Mouse (Mus musculus) limb, embryonic 15.5 days (tissue): ENCODE results near the gene Capn8. TPM values are rescaled to one million over a fixed set of nuclear protein-coding genes. Genes with fewer than 3 reads are reported as not detected.

Source experiments
- ATAC-seq: fragments of 200-750 bp; cut with Nextera tagmentation; 2 replicates; pipeline ENCODE4 v1.8.0; 2017; ENCODE audit warnings: low read depth, moderate TSS enrichment; ENCODE audit not compliant: insufficient number of reproducible peaks, low FRiP score, low TSS enrichment
- H3K27ac ChIP-seq: fragments of 300-500 bp; sonication (generic); 2 replicates; pipeline ENCODE4 v1.5.1; 2015; ENCODE audit warnings: moderate library complexity, mild to moderate bottlenecking, inconsistent platforms
- H3K27me3 ChIP-seq: fragments of 300-500 bp; sonication (generic); 2 replicates; pipeline ENCODE4 v1.6.1; 2015; ENCODE audit warnings: inconsistent platforms
- H3K36me3 ChIP-seq: fragments of 300-500 bp; sonication (generic); 2 replicates; pipeline ENCODE4 v1.6.1; 2015; ENCODE audit warnings: inconsistent platforms
- H3K4me1 ChIP-seq: fragments of 300-500 bp; sonication (generic); 2 replicates; pipeline ENCODE4 v1.6.1; 2015; ENCODE audit warnings: inconsistent platforms
- H3K4me2 ChIP-seq: fragments of 300-500 bp; sonication (generic); 2 replicates; pipeline ENCODE4 v1.6.1; 2015; ENCODE audit warnings: mild to moderate bottlenecking, inconsistent platforms
- H3K4me3 ChIP-seq: fragments of 300-500 bp; sonication (generic); 2 replicates; pipeline ENCODE4 v1.5.1; 2015; ENCODE audit warnings: mild to moderate bottlenecking, inconsistent platforms
- H3K9ac ChIP-seq: fragments of 300-500 bp; sonication (generic); 2 replicates; pipeline ENCODE4 v1.6.1; 2015; ENCODE audit warnings: inconsistent platforms
- H3K9me3 ChIP-seq: fragments of 300-500 bp; sonication (generic); 2 replicates; pipeline ENCODE4 v1.6.1; 2016; ENCODE audit warnings: inconsistent platforms
- WGBS: fragments of 180-500 bp; shearing (Covaris S2); methylation state at CpG from one replicate; pipeline ENCODE4 v1.1.7; 2015; 5-methylcytosine and 5-hydroxymethylcytosine counted together
- polyA plus RNA-seq: library from polyadenylated mRNA; unstranded; fragments of >200 nt; fragmentation: Nextera tagmentation; extraction: Ambion mirVana; gene quantifications from 2 replicates; pipeline ENCODE4 v1.2.1, GENCODE M21; 2015

Gene Capn8
- polyA plus RNA-seq, 1 experiment from 2014 or later = not detected

DNA sequence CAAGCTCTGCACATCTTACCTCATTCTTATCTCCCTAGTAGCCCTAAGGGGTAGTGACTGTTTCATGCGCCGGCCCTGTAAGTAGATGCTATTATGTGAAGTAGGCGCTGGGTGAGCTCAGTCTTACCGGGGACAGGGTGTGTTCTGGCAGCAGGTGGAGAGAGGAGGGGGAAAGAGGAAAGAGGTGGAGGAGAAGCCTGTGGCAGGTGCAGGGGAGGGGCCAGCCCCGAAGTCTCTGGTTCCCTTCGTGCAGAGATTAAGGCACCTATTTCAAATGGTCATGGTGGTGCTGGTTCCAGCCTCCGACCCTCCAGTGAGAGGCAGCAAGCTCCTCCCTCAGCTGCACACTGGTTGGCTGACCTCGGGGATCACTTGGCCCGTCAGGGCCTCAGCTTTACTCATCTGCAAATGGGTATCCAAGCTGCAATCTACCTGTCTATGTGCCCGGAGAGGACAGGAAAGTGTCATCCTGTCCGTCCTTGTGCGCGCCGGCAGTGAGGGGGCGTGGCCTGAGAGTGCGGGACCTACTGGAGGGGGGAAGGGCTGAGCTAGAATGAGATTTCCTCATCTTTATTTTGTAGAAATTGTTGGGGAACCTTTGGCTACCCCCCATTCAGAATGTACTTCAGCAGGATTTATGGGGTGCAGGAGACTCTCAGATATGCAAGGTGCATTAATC is 20.5 kb downstream of the Capn8 start:
- Histone ChIP-seq H3K4me3 (peak overlapping the region; percentile 19; the same call in 1 of the 2 replicates), H3K9ac (no peak overlapping the region), H3K9me3 (no peaks in the 10 kb centered on the region), H3K4me1 (peaks cover 8% of the 10 kb centered on the region), H3K27me3 (0 out of 2 replicates have a peak, but pooled peaks cover 4% of the 10 kb centered on the region), H3K4me2 (peak overlapping the region; percentile 37), H3K27ac (no peak overlapping the region), H3K36me3 (no peaks in the 10 kb centered on the region)
- WGBS = 16% methylated on average over 16 of the region's 16 CpGs
- no peak for ATAC-seq

DNA sequence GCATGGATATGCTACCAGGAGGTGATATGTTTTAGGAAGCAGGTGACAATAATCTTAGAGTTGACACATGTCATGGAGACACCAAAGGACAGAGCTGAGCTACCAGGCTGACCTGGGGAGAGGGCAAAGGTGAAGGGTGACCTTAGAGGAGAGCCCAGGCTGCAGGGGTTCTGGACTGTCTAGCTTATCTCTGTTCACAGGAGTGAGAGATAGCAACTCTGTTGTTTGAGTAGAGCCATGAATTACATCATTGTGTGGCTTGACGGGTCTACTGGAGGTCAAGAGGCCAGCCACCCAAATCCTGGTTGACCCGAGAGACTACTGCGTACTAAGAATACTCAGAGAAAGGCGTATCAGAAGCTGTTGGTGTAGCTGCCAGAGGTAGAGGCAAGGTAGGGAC is 22.9 kb downstream of the Capn8 start:
- H3K36me3 ChIP-seq = no peaks in the 10 kb centered on the region
- ATAC-seq = no peak
- no peak overlapping the region for H3K4me2 ChIP-seq
- 0 out of 2 replicates have a peak, but pooled peaks cover 4% of the 10 kb centered on the region for H3K27me3 ChIP-seq
- H3K4me1 ChIP-seq = peaks cover 8% of the 10 kb centered on the region
- WGBS = 76% methylated on average over 4 of the region's 4 CpGs
- no peak overlapping the region for H3K27ac ChIP-seq
- H3K9me3 ChIP-seq = no peaks in the 10 kb centered on the region
- no peak overlapping the region for H3K9ac ChIP-seq
- no peak overlapping the region for H3K4me3 ChIP-seq

DNA sequence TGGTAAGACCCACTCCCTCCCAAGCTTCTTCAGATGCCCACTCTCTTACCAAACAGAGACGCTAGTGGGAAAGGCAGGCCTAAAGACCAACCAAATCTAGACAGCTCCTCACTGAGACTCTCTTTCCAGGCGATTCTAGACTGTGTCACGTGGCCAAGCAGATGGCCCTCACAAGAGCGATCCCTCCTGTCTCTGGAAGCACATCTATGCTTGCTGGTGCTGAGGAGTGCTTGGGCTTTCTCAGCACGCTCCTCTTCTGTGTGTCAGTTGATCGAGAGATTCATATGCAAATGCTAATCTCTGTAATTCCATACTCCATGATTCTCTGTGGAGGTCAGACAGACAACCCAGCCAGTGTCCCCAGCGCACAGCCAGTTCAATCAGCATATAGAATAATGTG is 26.7 kb downstream of the Capn8 start:
- H3K4me3 ChIP-seq = no peak overlapping the region
- ATAC-seq = no peak
- H3K36me3 ChIP-seq = no peaks in the 10 kb centered on the region
- H3K4me1 ChIP-seq = no peaks in the 10 kb centered on the region
- H3K27ac ChIP-seq = no peak overlapping the region
- no peaks in the 10 kb centered on the region for H3K27me3 ChIP-seq
- no peaks in the 10 kb centered on the region for H3K9me3 ChIP-seq
- no peak overlapping the region for H3K4me2 ChIP-seq
- 82% methylated on average over 7 of the region's 7 CpGs for WGBS
- H3K9ac ChIP-seq = no peak overlapping the region

DNA sequence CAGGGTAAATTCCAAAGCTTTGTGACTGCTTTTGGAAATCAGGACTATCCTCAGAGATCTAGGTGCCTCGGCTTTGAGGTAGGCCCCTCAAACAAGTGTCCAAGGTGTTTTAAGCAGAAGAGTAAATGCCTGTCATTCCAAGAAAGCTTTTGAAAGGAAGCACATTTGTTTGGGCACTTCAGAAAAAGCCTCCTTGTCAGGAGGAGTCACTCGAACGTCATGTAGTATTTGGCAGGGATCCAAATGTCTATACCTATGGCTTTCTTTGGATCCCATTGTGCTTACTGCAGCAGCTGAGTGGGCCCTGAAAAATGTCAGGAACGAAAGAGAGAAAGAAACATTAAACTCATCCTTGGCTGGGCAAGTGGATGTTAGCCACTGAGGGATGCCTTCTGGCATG is 27.6 kb downstream of the Capn8 start:
- 40% methylated on average over 4 of the region's 4 CpGs for WGBS
- H3K4me3 ChIP-seq = no peak overlapping the region
- H3K9ac ChIP-seq = no peak overlapping the region
- H3K27me3 ChIP-seq = no peaks in the 10 kb centered on the region
- no peak for ATAC-seq
- H3K36me3 ChIP-seq = no peaks in the 10 kb centered on the region
- H3K27ac ChIP-seq = no peak overlapping the region
- H3K4me1 ChIP-seq = no peaks in the 10 kb centered on the region
- H3K4me2 ChIP-seq = no peak overlapping the region
- H3K9me3 ChIP-seq = no peaks in the 10 kb centered on the region

DNA sequence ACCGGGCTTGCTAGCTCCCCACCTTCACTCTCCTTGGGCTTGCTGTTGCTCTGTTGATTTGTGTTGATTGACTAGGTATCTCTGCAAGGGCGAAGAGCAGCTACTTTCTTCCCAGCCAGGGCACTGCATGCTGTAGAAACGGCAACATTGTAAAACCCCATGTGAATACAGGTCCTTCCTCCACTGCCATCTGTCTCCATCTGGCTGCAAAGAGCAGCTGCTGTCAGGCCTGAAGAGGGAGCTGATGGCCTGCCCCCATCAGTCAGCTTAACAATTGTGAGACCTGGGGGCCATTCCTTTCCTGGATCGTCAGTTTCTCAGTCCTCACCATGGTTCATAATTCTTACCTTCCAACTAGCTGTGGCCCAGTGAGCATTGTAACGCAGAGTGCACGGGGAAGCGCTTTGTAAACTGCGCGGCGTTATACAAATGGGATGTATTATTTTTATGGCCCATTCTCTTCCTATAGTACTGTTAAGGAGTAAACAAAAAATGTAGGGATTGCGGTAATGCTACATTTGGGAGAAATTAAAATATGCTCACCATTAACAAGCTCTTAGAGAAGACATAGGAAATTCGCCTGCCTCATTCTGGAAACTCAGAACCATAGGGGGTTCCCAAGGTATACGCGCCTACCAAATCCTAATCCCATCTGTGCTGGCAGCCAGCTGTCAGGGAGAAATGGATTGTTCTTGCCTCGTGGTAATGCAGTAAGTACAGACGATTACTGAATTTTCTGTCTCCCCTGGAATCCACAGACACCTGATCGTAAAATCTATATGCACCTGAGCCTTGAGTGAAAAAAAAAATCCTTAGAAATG is 40.7 kb downstream of the Capn8 start:
- no peak overlapping the region for H3K9ac ChIP-seq
- WGBS = 56% methylated on average over 17 of the region's 17 CpGs
- no peak overlapping the region for H3K4me2 ChIP-seq
- no peaks in the 10 kb centered on the region for H3K36me3 ChIP-seq
- ATAC-seq = no peak
- no peak overlapping the region for H3K4me3 ChIP-seq
- H3K27ac ChIP-seq = no peak overlapping the region
- no peaks in the 10 kb centered on the region for H3K27me3 ChIP-seq
- H3K4me1 ChIP-seq = 0 out of 2 replicates have a peak, but pooled peaks cover 12% of the 10 kb centered on the region
- H3K9me3 ChIP-seq = no peaks in the 10 kb centered on the region

DNA sequence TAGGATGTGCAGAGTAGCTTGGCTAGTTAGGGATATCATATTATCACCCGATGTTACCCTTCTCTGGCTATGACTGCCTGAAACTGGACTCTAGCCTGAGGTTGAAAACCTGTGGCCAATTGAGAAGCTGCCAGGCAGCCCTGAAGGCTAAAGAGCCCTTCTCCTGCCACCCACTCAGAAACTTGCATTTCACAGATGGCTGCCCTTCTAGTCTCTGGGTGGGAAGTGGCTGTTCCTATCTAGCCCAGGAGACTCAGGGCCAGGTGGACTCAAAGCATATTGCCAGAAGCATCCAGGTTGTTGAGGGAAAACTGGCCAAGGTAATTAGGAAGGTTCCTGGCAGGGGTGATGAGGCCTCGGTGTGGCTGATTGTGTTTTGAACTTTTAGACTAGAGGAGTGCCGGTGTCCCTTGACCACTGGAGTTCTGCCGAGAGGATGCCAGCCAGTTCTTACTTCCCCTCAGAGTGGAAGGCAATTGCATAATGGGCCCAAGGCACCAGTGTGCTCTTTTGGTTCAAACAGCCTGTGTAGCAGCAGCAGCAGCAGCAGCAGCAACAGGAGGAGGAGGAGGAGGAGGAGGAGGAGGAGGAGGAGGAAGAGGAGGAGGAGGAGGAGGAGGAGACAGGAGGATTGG is 45.0 kb downstream of the Capn8 start:
- Histone ChIP-seq H3K4me1 (0 out of 2 replicates have a peak, but pooled peaks cover 8% of the 10 kb centered on the region), H3K9ac (no peak overlapping the region), H3K4me3 (no peak overlapping the region), H3K27me3 (no peaks in the 10 kb centered on the region), H3K9me3 (no peaks in the 10 kb centered on the region), H3K36me3 (no peaks in the 10 kb centered on the region), H3K27ac (no peak overlapping the region), H3K4me2 (no peak overlapping the region)
- WGBS = 50% methylated on average over 4 of the region's 4 CpGs
- no peak for ATAC-seq

DNA sequence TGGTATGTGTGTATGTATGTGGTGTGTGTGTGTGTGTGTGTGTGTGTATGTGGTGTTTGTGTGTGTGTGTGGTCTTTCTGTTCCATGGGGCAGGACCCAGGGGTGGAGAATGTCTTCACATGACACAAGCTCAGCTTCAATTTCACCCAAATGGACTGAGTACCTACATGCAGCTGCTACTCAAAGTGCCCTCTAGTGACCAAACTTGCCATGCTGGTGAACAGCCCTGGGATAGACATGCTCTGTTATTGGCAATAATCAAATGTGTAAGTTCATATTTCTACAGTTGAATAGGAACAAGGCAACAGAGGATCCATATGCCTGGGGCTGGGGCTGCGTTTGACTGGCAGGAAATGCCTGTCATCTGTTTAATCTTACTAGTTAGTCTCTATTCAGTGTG is 50.7 kb downstream of the Capn8 start:
- Histone ChIP-seq H3K9me3 (no peaks in the 10 kb centered on the region), H3K4me3 (no peak overlapping the region), H3K27me3 (no peaks in the 10 kb centered on the region), H3K27ac (no peak overlapping the region), H3K4me2 (no peak overlapping the region), H3K4me1 (no peaks in the 10 kb centered on the region), H3K9ac (no peak overlapping the region), H3K36me3 (no peaks in the 10 kb centered on the region)
- no peak for ATAC-seq
- 31% methylated on average over 1 of the region's 1 CpGs for WGBS

DNA sequence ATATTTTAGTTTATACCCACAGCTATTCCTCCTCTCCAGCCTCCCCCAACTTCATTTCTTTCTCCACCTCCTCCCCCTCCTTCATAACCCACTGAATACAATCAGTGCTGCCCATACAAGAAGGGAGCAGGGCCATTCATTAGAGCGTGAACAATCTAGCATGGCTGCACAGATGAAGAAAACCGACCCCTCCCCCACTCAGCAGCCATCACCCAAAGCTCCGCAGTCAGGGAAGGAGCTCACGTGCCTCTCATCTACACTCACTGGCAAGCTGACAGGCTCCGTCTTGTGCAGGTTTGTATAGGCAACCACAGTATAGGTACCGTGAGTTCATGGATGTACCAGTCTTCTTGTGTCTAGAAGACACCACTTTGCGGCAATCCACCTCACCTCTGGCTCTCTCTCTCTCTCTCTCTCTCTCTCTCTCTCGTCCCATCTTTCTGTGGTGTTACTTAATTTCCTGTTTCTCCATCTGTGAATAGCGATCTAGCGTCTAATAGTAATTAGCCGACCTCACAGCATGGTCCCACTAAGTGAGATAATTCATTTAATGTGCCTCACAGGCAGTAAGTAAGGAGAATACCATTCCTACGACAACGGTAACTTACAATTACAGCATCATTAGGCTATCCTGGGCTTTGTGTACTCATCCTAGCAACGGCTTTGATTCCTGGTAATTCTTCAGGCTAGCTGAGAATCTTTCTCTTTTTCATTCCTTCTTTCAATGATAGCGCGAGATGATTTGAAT is 53.6 kb downstream of the Capn8 start:
- 59% methylated on average over 16 of the region's 16 CpGs for WGBS
- no peaks in the 10 kb centered on the region for H3K36me3 ChIP-seq
- no peak for ATAC-seq
- H3K27me3 ChIP-seq = no peaks in the 10 kb centered on the region
- H3K27ac ChIP-seq = no peak overlapping the region
- H3K4me2 ChIP-seq = no peak overlapping the region
- no peak overlapping the region for H3K9ac ChIP-seq
- H3K9me3 ChIP-seq = no peaks in the 10 kb centered on the region
- no peak overlapping the region for H3K4me3 ChIP-seq
- no peaks in the 10 kb centered on the region for H3K4me1 ChIP-seq

DNA sequence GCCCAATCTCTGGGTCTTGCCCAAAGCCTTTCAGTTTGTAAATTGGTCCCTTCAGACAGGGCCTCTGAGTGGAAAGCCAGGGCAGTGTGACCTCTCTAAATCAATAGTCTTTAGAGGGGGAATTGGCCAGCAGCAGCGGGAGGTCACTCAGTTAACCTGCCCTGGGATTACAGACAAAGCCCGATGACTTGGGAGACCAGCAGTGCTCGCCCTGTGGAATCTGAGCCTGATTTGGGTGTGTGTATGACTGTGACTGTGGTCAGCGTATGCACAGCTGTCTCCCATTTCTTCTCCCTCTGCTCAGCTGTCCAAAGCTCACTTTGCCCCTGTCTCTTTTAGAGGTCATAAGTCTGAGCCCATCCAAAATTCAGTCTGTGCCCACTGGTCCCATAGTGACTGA is 55.7 kb downstream of the Capn8 start:
- no peak overlapping the region for H3K4me3 ChIP-seq
- 62% methylated on average over 4 of the region's 4 CpGs for WGBS
- H3K27me3 ChIP-seq = no peaks in the 10 kb centered on the region
- no peaks in the 10 kb centered on the region for H3K4me1 ChIP-seq
- no peaks in the 10 kb centered on the region for H3K9me3 ChIP-seq
- no peak overlapping the region for H3K27ac ChIP-seq
- no peak overlapping the region for H3K4me2 ChIP-seq
- no peak overlapping the region for H3K9ac ChIP-seq
- H3K36me3 ChIP-seq = no peaks in the 10 kb centered on the region
- ATAC-seq = no peak

DNA sequence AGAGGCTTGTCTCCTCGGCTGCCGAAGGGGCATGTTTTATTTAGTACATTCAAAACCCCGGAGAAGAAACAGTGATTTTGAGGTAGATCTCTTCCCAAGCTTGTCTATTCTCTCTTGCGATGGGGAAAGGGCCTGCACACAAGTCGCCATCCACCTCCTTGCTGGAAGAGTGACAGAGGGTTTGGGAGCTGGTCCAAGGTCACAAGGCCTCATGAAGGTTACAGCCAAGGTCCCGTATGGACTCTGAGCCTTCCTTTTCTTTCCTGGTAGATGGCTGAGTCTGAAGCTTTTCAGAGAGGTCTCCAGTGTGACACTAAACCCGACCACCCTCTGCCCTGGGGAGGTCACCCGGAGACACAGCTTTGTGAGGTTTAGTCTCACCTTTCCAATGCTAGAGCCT is 56.4 kb downstream of the Capn8 start:
- Histone ChIP-seq H3K4me3 (no peak overlapping the region), H3K27ac (no peak overlapping the region), H3K9me3 (no peaks in the 10 kb centered on the region), H3K36me3 (no peaks in the 10 kb centered on the region), H3K4me1 (no peaks in the 10 kb centered on the region), H3K9ac (no peak overlapping the region), H3K27me3 (no peaks in the 10 kb centered on the region), H3K4me2 (no peak overlapping the region)
- WGBS = 85% methylated on average over 8 of the region's 8 CpGs
- ATAC-seq = no peak

DNA sequence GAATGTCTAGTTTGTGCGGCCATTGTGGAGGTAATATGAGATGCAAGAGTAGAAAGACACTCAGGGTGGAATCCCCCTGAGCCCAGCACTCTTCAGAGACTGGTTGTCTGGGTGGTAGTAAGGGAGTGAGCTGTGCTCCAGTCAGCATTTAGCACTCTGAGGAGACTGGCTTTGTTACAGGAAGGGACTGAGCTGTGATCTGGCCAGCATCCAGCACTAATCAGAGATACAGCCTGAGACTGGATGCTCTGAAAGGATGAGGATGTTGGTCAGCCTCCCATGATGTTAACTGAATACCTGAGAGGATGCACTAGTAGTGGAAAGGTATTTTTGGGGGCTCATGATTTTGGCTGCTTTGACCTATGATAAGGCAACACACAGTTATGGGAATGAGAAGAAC is 61.4 kb downstream of the Capn8 start:
- no peak for ATAC-seq
- Histone ChIP-seq H3K36me3 (no peaks in the 10 kb centered on the region), H3K27ac (no peak overlapping the region), H3K4me3 (no peak overlapping the region), H3K4me2 (no peak overlapping the region), H3K9me3 (no peaks in the 10 kb centered on the region), H3K27me3 (no peaks in the 10 kb centered on the region), H3K9ac (no peak overlapping the region), H3K4me1 (no peaks in the 10 kb centered on the region)
- WGBS = 64% methylated on average over 1 of the region's 1 CpGs
